Comparison of ENCODE assay signal across 9 mouse cellular contexts in the genomic region with DNA sequence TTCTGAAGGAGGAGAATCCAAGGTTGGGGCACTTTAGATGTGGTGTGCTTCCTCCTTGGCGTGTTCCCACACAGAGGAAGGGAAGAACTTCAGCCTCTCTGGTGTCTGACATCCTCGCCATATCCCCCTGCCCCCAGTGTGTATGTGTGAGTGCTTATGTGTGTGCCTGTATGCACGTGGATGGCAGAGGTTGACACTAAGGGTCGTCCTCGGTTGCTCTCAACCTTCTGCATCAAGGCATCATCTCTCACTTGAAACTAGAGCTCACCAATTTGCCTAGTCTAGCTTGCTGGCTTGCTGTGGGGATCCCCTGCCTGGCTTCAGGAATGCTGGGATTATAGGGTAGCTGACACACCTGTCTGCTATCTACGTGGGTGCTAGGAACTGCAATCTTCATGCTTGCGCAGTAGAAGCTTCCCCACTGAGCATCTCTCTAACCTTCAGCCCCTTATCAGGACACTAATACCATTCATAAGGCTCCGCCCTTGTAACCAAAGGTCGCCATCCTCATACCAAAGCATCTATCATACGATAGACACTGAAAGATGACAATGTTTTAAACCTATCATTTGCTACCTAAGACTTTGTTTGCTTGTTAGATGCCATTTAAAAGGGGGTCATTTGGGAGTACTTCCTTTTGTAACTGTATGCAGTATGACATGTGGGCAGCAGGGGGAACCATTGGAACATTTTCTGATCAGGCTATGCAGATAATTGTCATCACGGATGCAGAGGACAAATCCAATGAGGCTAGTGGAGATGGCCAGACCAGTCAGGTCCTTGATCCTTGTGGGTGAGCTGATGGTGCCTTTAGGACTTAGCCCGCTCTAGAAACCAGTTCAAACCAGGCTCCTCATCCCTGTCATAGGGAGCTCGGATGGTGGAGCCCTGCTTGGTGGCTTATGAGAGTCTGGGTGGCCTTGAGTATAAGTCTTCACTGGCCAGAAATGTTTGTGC. TPM values are rescaled to one million over a fixed set of nuclear protein-coding genes. Genes with fewer than 3 reads are reported as not detected.
DNase-seq lines count a peak whose midpoint lies in the region; ATAC-seq and TF ChIP-seq lines count a peak whose summit lies in the region.
"Had no signal": no experiment of that assay in that cellular context is flagged by ENCODE, and none has a peak within 500 bp of the region (broad histone marks: within the 10 kb centered on the region; RNA-seq: fewer than 3 reads in every experiment).

No protein-coding gene starts in this region.

- intact Hi-C loops in gastrocnemius, adult 2 months (cut with DNase I): loop anchor here (5.0 kb wide), 1 partner anchor 439 kb away; no protein-coding TSS in a partner anchor

- no peak overlapping the region for H3K4me2 ChIP-seq in limb, embryonic 11.5 days (ENCODE audit: low read depth, severe bottlenecking)
- no peak overlapping the region for H3K4me2 ChIP-seq in midbrain, postnatal 0 days (ENCODE audit: low read depth, low read length, poor library complexity, severe bottlenecking)

- no peaks in the 10 kb centered on the region for H3K36me3 ChIP-seq in kidney, adult 2 months (ENCODE audit: control insufficient read depth, insufficient read depth, low read length)
- H3K36me3 ChIP-seq in limb, embryonic 11.5 days (ENCODE audit: control insufficient read depth, insufficient read depth, low read length): no peaks in the 10 kb centered on the region
- H3K36me3 ChIP-seq in midbrain, postnatal 0 days (ENCODE audit: insufficient read depth, low read length): no peaks in the 10 kb centered on the region

- H3K27ac ChIP-seq in gastrocnemius, adult 2 months: no peak overlapping the region
- no peak overlapping the region for H3K27ac ChIP-seq in kidney, adult 2 months (ENCODE audit: insufficient read depth, low read depth, low read length)
- H3K27ac ChIP-seq in limb, embryonic 11.5 days (replicated peaks; ENCODE audit: low read depth, low read length): no peak overlapping the region
- H3K27ac ChIP-seq in midbrain, postnatal 0 days (ENCODE audit: low read depth, low read length): no peak overlapping the region
- H3K27ac ChIP-seq: macrophage had no signal

- no peaks in the 10 kb centered on the region for H3K9me3 ChIP-seq in limb, embryonic 11.5 days (ENCODE audit: control insufficient read depth, low read length)
- no peaks in the 10 kb centered on the region for H3K9me3 ChIP-seq in midbrain, postnatal 0 days (ENCODE audit: low read length)

- no peak overlapping the region for H3K9ac ChIP-seq in limb, embryonic 11.5 days (ENCODE audit: low read length)
- H3K9ac ChIP-seq in midbrain, postnatal 0 days (replicated peaks; ENCODE audit: low read length, poor library complexity, severe bottlenecking): no peak overlapping the region

- DNase-seq in ovary, postnatal 10 days (ENCODE audit: low spot score): peak; percentile 27
- no peak for DNase-seq in ovary, adult 18-20 months (ENCODE audit: low spot score)
- DNase-seq in cerebellum, postnatal 25 days: peak; percentile 54 to 72
- peak; percentile 32 for DNase-seq in gastrocnemius, adult 2 months
- peak; percentile 56 for DNase-seq in kidney, adult 2 months
- DNase-seq in limb, embryonic 11.5 days (ENCODE audit: low spot score): peak; percentile 73
- peak; percentile 77 for DNase-seq in midbrain, postnatal 0 days (ENCODE audit: low spot score)
- peak; percentile 36 to 58 for DNase-seq in spleen, postnatal 36 days (ENCODE audit: low spot score in 2 of 2)

- no peak for TF ChIP-seq POLR2A in kidney, adult 2 months (IDR thresholded peaks at IDR 0.05; ENCODE audit: low read depth, low read length)

- TF ChIP-seq CTCF in gastrocnemius, adult 2 months (IDR thresholded peaks at IDR 0.05): peak; percentile 71
- peak; percentile 50 for TF ChIP-seq CTCF in kidney, adult 2 months (conservative IDR thresholded peaks at IDR 0.05; ENCODE audit: insufficient read depth, insufficient read length, low read depth, low read length)
- peak; percentile 95 for TF ChIP-seq CTCF in midbrain, postnatal 0 days (IDR thresholded peaks at IDR 0.05)

- 0 out of 2 replicates have a peak, but pooled peaks have one; percentile 53 for ATAC-seq in limb, embryonic 11.5 days (ENCODE audit: insufficient number of reproducible peaks, low FRiP score, low TSS enrichment, low read depth)
- ATAC-seq in midbrain, postnatal 0 days (ENCODE audit: low FRiP score): peak; percentile 80

- H3K27me3 ChIP-seq in kidney, adult 2 months (replicated peaks; ENCODE audit: control insufficient read depth, insufficient read depth, low read length): no peaks in the 10 kb centered on the region
- no peaks in the 10 kb centered on the region for H3K27me3 ChIP-seq in limb, embryonic 11.5 days (ENCODE audit: control insufficient read depth, insufficient read depth, low read length)
- no peaks in the 10 kb centered on the region for H3K27me3 ChIP-seq in midbrain, postnatal 0 days (ENCODE audit: insufficient read depth, low read length)

- WGBS in kidney, adult 2 months: 59% methylated on average over 13 of the region's 13 CpGs
- WGBS in limb, embryonic 11.5 days: 59% methylated on average over 13 of the region's 13 CpGs
- 60% methylated on average over 13 of the region's 13 CpGs for WGBS in midbrain, postnatal 0 days

- H3K4me3 ChIP-seq in gastrocnemius, adult 2 months: no peak overlapping the region
- no peak overlapping the region for H3K4me3 ChIP-seq in kidney, adult 2 months (ENCODE audit: insufficient read depth, low read depth, low read length)
- no peak overlapping the region for H3K4me3 ChIP-seq in limb, embryonic 11.5 days (ENCODE audit: low read depth, low read length)
- H3K4me3 ChIP-seq in midbrain, postnatal 0 days (ENCODE audit: low read depth, low read length): no peak overlapping the region

- no peaks in the 10 kb centered on the region for H3K4me1 ChIP-seq in kidney, adult 2 months (ENCODE audit: control insufficient read depth, insufficient read depth, low read length)
- H3K4me1 ChIP-seq in limb, embryonic 11.5 days (ENCODE audit: control insufficient read depth, insufficient read depth, low read length): no peaks in the 10 kb centered on the region
- no peaks in the 10 kb centered on the region for H3K4me1 ChIP-seq in midbrain, postnatal 0 days (ENCODE audit: insufficient read depth, low read length)

RNA-seq across cellular contexts. Expression of a gene that starts 21.7 kb away (rescaled TPM):
- total RNA-seq in gastrocnemius, adult 2 months (2021): 10 to 100 TPM; 25.0 to 28.9 TPM
- polyA plus RNA-seq in kidney, adult 2 months (2012; rRNA removed): 24.4 and 27.7 TPM in 2 replicates
- 37.2 and 38.2 TPM in 2 replicates for polyA plus RNA-seq in limb, embryonic 11.5 days (2014; fragmentation: Nextera tagmentation; extraction: Ambion mirVana)
- total RNA-seq in midbrain, postnatal 0 days (2014; rRNA removed): 60.3 and 71.8 TPM in 2 replicates
- polyA plus RNA-seq in midbrain, postnatal 0 days (2015; fragmentation: Nextera tagmentation; extraction: Ambion mirVana): 115 and 120 TPM in 2 replicates
